Mouse (Mus musculus) E14TG2a.4 (cell line): ENCODE results near the gene Col6a4.

Experiments used
- H3K27me3 ChIP-seq: 2 replicates; pipeline ENCODE4 v1.6.1; 2014; ENCODE audit warnings: low read length, control low read depth; ENCODE audit not compliant: insufficient read depth
- H3K36me3 ChIP-seq: 2 replicates; pipeline ENCODE4 v1.6.1; 2014; ENCODE audit warnings: low read length, control low read depth; ENCODE audit not compliant: insufficient read depth
- H3K4me1 ChIP-seq: replicated peaks from 2 replicates; pipeline ENCODE4 v1.6.1; 2014; ENCODE audit warnings: low read depth, low read length, control low read depth
- H3K4me3 ChIP-seq: replicated peaks from 2 replicates; pipeline ENCODE4 v1.5.1; 2014; ENCODE audit warnings: mild to moderate bottlenecking, low read length
- H3K9me3 ChIP-seq: 2 replicates; pipeline ENCODE4 v1.6.1; 2014; ENCODE audit warnings: low read length, control low read depth
- CTCF ChIP-seq: conservative IDR thresholded peaks from 2 replicates; pipeline ENCODE4 v1.5.1; 2014; ENCODE audit warnings: low read length
- NANOG ChIP-seq: IDR thresholded peaks from 2 replicates; pipeline ENCODE4 v1.6.1; 2014; ENCODE audit warnings: borderline replicate concordance, low read length, mixed read lengths
- POU5F1 ChIP-seq: IDR thresholded peaks from 2 replicates; pipeline ENCODE4 v1.6.1; 2014; ENCODE audit warnings: low read length, borderline replicate concordance

Gene Col6a4

GRCm38 (mm10) chr9:106096683-106097082, at the start of gene Col6a4:
Col6a4 (minus strand) TSS chr9:106096783.
- TF ChIP-seq CTCF (no peak), NANOG (no peak), POU5F1 (no peak)
- H3K4me1 ChIP-seq, result peaks cover 14% of the 10 kb centered on the region
- H3K27me3 ChIP-seq, result no peaks in the 10 kb centered on the region
- H3K9me3 ChIP-seq, result no peaks in the 10 kb centered on the region
- no peak within 1 kb of the TSS for H3K4me3 ChIP-seq
- H3K36me3 ChIP-seq, result no peaks in the 10 kb centered on the region

- TF ChIP-seq NANOG, result no peak
- TF ChIP-seq POU5F1, result no peak
- no peak for TF ChIP-seq CTCF
- no peaks in the 10 kb centered on the region for H3K9me3 ChIP-seq
- H3K27me3 ChIP-seq, result peaks cover 38% of the 10 kb centered on the region
- no peak overlapping the region for H3K4me3 ChIP-seq
- H3K4me1 ChIP-seq, result peaks cover 41% of the 10 kb centered on the region
- no peaks in the 10 kb centered on the region for H3K36me3 ChIP-seq
Observed at GRCm38 (mm10) chr9:106145582-106145981, 49.0 kb upstream of the Col6a4 start.

GRCm38 (mm10) chr9:106144176-106144575, 47.6 kb upstream of the Col6a4 start:
- Histone ChIP-seq H3K36me3 (no peaks in the 10 kb centered on the region), H3K4me1 (peaks cover 37% of the 10 kb centered on the region), H3K27me3 (peaks cover 24% of the 10 kb centered on the region), H3K4me3 (no peak overlapping the region), H3K9me3 (no peaks in the 10 kb centered on the region)
- TF ChIP-seq CTCF (no peak), NANOG (no peak), POU5F1 (no peak)

GRCm38 (mm10) chr9:106141955-106142354, 45.4 kb upstream of the Col6a4 start:
- peaks cover 18% of the 10 kb centered on the region; the same call in 1 of the 2 replicates for H3K4me1 ChIP-seq
- H3K9me3 ChIP-seq, result peaks cover 4% of the 10 kb centered on the region
- H3K36me3 ChIP-seq, result no peaks in the 10 kb centered on the region
- H3K27me3 ChIP-seq, result peaks cover 1% of the 10 kb centered on the region
- no peak for TF ChIP-seq NANOG
- no peak for TF ChIP-seq POU5F1
- TF ChIP-seq CTCF, result no peak
- H3K4me3 ChIP-seq, result peak overlapping the region; percentile 20

GRCm38 (mm10) chr9:106139763-106140162, 43.2 kb upstream of the Col6a4 start:
- H3K9me3 ChIP-seq, result peaks cover 8% of the 10 kb centered on the region
- H3K4me3 ChIP-seq, result no peak overlapping the region

GRCm38 (mm10) chr9:106137671-106138216, 41.2 kb upstream of the Col6a4 start:
- Histone ChIP-seq H3K36me3 (no peaks in the 10 kb centered on the region), H3K4me1 (peaks cover 18% of the 10 kb centered on the region; the same call in 1 of the 2 replicates), H3K27me3 (no peaks in the 10 kb centered on the region), H3K4me3 (no peak overlapping the region), H3K9me3 (peaks cover 8% of the 10 kb centered on the region)
- no peak for TF ChIP-seq POU5F1
- no peak for TF ChIP-seq CTCF
- TF ChIP-seq NANOG, result no peak

More at GRCm38 (mm10) chr9:106139763-106140162, 43.2 kb upstream of the Col6a4 start:
- H3K27me3 ChIP-seq, result no peaks in the 10 kb centered on the region
- TF ChIP-seq NANOG (no peak), CTCF (no peak), POU5F1 (no peak)
- H3K4me1 ChIP-seq, result peaks cover 18% of the 10 kb centered on the region; the same call in 1 of the 2 replicates
- no peaks in the 10 kb centered on the region for H3K36me3 ChIP-seq

- Histone ChIP-seq H3K9me3 (0 out of 2 replicates have a peak, but pooled peaks cover 3% of the 10 kb centered on the region), H3K27me3 (no peaks in the 10 kb centered on the region), H3K4me3 (no peak overlapping the region), H3K36me3 (no peaks in the 10 kb centered on the region), H3K4me1 (peaks cover 11% of the 10 kb centered on the region)
- TF ChIP-seq POU5F1 (no peak), NANOG (no peak), CTCF (no peak)
Observed at GRCm38 (mm10) chr9:106130250-106130649, 33.7 kb upstream of the Col6a4 start.

- Histone ChIP-seq H3K4me1 (peaks cover 11% of the 10 kb centered on the region), H3K9me3 (0 out of 2 replicates have a peak, but pooled peaks cover 3% of the 10 kb centered on the region), H3K4me3 (no peak overlapping the region), H3K27me3 (no peaks in the 10 kb centered on the region), H3K36me3 (no peaks in the 10 kb centered on the region)
- TF ChIP-seq CTCF (no peak), NANOG (no peak), POU5F1 (no peak)
Observed at GRCm38 (mm10) chr9:106129072-106129471, 32.5 kb upstream of the Col6a4 start.
